Mouse (Mus musculus) pancreas, adult 10 weeks (tissue): ENCODE results near the gene Olfr968. TPM values are rescaled to one million over a fixed set of nuclear protein-coding genes. Genes with fewer than 3 reads are reported as not detected.

Experiments
- polyA plus RNA-seq: library from polyadenylated mRNA; stranded (reverse); fragments of 350-450 nt; fragmentation: Illumina TruSeq; extraction: RNeasy Lipid Tissue Mini Kit (QIAGEN cat#74804); gene quantifications from one replicate; pipeline ENCODE4 v1.2.3, GENCODE M21; 2015; ENCODE audit warnings: low read depth, low replicate concordance; ENCODE audit not compliant: insufficient read depth

The Olfr968 gene
- polyA plus RNA-seq = not detected

GRCm38 (mm10) chr9:39783153-39783552, at the start of gene Olfr968:
Gene Olfr968, minus strand, starts transcription at chr9:39783253.

GRCm38 (mm10) chr9:39808560-39808959, 25.5 kb upstream of the Olfr968 start, which contains the start of gene Olfr970:
Gene Olfr970, plus strand, starts transcription at chr9:39808860.

GRCm38 (mm10) chr9:39790558-39790957, 7.5 kb upstream of the Olfr968 start, which contains the start of gene Olfr969:
Gene Olfr969, plus strand, starts transcription at chr9:39790945.

GRCm38 (mm10) chr9:39745949-39746348, 37.1 kb downstream of the Olfr968 start, which contains the start of gene Olfr967:
Gene Olfr967, plus strand, starts transcription at chr9:39746249.

GRCm38 (mm10) chr9:39730678-39731077, 52.4 kb downstream of the Olfr968 start, which contains the start of gene Olfr150:
Gene Olfr150, plus strand, starts transcription at chr9:39730978.

Other genes with a start within 250 kb of the Olfr968 start
- not detected for gene Olfr958, start 229.2 kb downstream of the Olfr968 start, polyA plus RNA-seq
- not detected for gene Olfr959, start 207.7 kb downstream of the Olfr968 start, polyA plus RNA-seq
- 2.0 TPM for gene AW551984, start 178.8 kb downstream of the Olfr968 start, polyA plus RNA-seq
- not detected for gene Olfr148, start 172.6 kb downstream of the Olfr968 start, polyA plus RNA-seq
- not detected for gene Olfr960, start 161.9 kb downstream of the Olfr968 start, polyA plus RNA-seq
- gene Olfr961, start 138.2 kb downstream of the Olfr968 start, polyA plus RNA-seq = not detected
- not detected for gene Olfr963, start 116.0 kb downstream of the Olfr968 start, polyA plus RNA-seq
- gene Olfr149, start 76.1 kb downstream of the Olfr968 start, polyA plus RNA-seq = not detected
- gene Olfr965, start 71.9 kb downstream of the Olfr968 start, polyA plus RNA-seq = not detected
- not detected for gene Olfr150, start 52.3 kb downstream of the Olfr968 start, polyA plus RNA-seq
- gene Olfr967, start 37.0 kb downstream of the Olfr968 start, polyA plus RNA-seq = not detected
- not detected for gene Olfr969, start 7.7 kb upstream of the Olfr968 start, polyA plus RNA-seq
- gene Olfr970, start 25.6 kb upstream of the Olfr968 start, polyA plus RNA-seq = not detected
- gene Olfr971, start 53.6 kb upstream of the Olfr968 start, polyA plus RNA-seq = not detected
- gene Olfr972, start 83.2 kb upstream of the Olfr968 start, polyA plus RNA-seq = not detected
- not detected for gene Olfr229, start 124.1 kb upstream of the Olfr968 start, polyA plus RNA-seq
- not detected for gene Olfr974, start 154.2 kb upstream of the Olfr968 start, polyA plus RNA-seq
- not detected for gene Olfr975, start 168.8 kb upstream of the Olfr968 start, polyA plus RNA-seq
- gene Olfr976, start 177.9 kb upstream of the Olfr968 start, polyA plus RNA-seq = not detected
- gene Olfr978, start 208.9 kb upstream of the Olfr968 start, polyA plus RNA-seq = not detected
- gene Olfr979, start 220.2 kb upstream of the Olfr968 start, polyA plus RNA-seq = not detected
- gene Olfr980, start 226.3 kb upstream of the Olfr968 start, polyA plus RNA-seq = not detected
- gene Olfr981, start 238.2 kb upstream of the Olfr968 start, polyA plus RNA-seq = not detected